24 mouse cellular contexts compared by ENCODE assay signal in the genomic region with DNA sequence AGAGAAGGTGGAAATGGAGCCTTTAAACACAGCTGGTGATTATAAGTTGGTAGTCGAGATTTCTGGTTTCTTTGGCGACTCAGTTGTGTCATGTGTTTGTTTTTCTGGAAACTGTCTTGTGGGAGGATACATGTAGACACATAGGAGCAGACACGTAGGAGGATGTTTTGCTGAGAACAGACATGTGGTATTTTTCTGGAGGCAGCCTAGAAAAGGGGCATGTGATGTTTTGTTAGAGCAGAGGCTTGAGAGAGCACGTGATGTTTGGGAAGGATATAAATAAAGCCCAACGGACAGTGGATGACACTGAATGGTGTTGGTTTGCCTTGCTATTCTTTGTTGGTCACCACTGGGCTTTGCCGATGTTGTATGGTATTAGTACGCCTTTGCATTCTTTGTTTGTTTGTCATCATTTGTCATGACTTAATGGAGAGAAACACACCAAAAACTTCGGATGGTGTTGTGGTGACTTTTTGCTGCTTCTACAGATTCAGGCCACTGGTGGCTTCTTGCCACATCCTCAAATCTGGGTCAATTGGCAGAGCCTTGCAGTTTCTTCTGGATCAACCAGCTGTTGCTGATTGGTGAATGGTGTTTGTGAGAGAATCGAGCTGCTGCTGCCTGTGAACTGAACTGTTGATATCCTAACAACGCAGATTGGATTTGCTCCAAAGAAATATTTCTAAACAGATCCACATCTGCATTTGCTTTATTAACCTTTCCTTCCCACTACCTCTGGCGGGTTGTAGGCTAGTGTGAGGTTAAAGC. TPM values are rescaled to one million over a fixed set of nuclear protein-coding genes. Genes with fewer than 3 reads are reported as not detected.
A peak's percentile ranks its signal among the peaks of the same experiment; 100 is the strongest.
DNase-seq lines count a peak whose midpoint lies in the region; ATAC-seq lines count a peak whose summit lies in the region.
"Had no signal": no experiment of that assay in that cellular context is flagged by ENCODE, and none has a peak within 500 bp of the region (broad histone marks: within the 10 kb centered on the region; RNA-seq: fewer than 3 reads in every experiment).

No protein-coding gene starts in this region.

- 46% methylated on average over 11 of the region's 11 CpGs for WGBS in lung, embryonic 15.5 days
- WGBS in kidney, embryonic 15.5 days: 67% methylated on average over 11 of the region's 11 CpGs

- no peak overlapping the region for H3K4me3 ChIP-seq in lung, embryonic 15.5 days
- no peak overlapping the region for H3K4me3 ChIP-seq in kidney, embryonic 15.5 days (replicated peaks)
- H3K4me3 ChIP-seq: embryonic facial prominence, embryonic 10.5 days; forebrain, embryonic 13.5 days; heart, embryonic 13.5 days; hindbrain, embryonic 15.5 days had no signal

- no peak for ATAC-seq in CD4-positive, CD25-positive, alpha-beta regulatory T cell, adult 4 months
- peak; percentile 89 for ATAC-seq in lung, embryonic 15.5 days (ENCODE audit: borderline replicate concordance, extremely low read depth, low FRiP score, low TSS enrichment)
- ATAC-seq in kidney, embryonic 15.5 days (replicated peaks; ENCODE audit: low FRiP score): no peak
- ATAC-seq: forebrain, embryonic 13.5 days; forebrain, postnatal 0 days had no signal

- H3K27ac ChIP-seq in lung, embryonic 15.5 days: peak overlapping the region; percentile 61
- H3K27ac ChIP-seq in kidney, embryonic 15.5 days: no peak overlapping the region
- H3K27ac ChIP-seq: embryonic facial prominence, embryonic 10.5 days; forebrain, embryonic 13.5 days; heart, embryonic 13.5 days; hindbrain, embryonic 15.5 days had no signal

- H3K36me3 ChIP-seq in lung, embryonic 15.5 days: no peaks in the 10 kb centered on the region
- H3K36me3 ChIP-seq in kidney, embryonic 15.5 days: no peaks in the 10 kb centered on the region
- H3K36me3 ChIP-seq: embryonic facial prominence, embryonic 10.5 days; heart, embryonic 13.5 days; hindbrain, embryonic 15.5 days had no signal

- DNase-seq in CD4-positive, CD25-positive, alpha-beta regulatory T cell, adult 2 months (ENCODE audit: low read depth, low spot score): peak; percentile 5
- peak; percentile 1 for DNase-seq in 3T3-L1 (ENCODE audit: low read depth, low spot score)
- DNase-seq in lung, postnatal 14 days: peak; percentile 15
- no peak for DNase-seq in right cerebral cortex, adult 18-20 months
- no peak for DNase-seq in Muller cell, postnatal 12 days (ENCODE audit: inconsistent ontology term)
- DNase-seq: adrenal gland, adult 8-10 months; cerebellum, adult 18-20 months; cerebellum, adult 9-11 months; cerebellum, postnatal 36 days; forebrain, postnatal 0 days; gastrocnemius, postnatal 14 days; heart, postnatal 36 days had no signal

- no peak overlapping the region for H3K4me2 ChIP-seq in lung, embryonic 15.5 days
- H3K4me2 ChIP-seq in kidney, embryonic 15.5 days: no peak overlapping the region
- H3K4me2 ChIP-seq: forebrain, embryonic 13.5 days; heart, embryonic 13.5 days; hindbrain, embryonic 15.5 days had no signal

- no peaks in the 10 kb centered on the region for H3K9me3 ChIP-seq in lung, embryonic 15.5 days
- no peaks in the 10 kb centered on the region for H3K9me3 ChIP-seq in kidney, embryonic 15.5 days (replicated peaks)
- H3K9me3 ChIP-seq: embryonic facial prominence, embryonic 10.5 days; forebrain, embryonic 13.5 days; heart, embryonic 13.5 days; hindbrain, embryonic 15.5 days had no signal

- no peaks in the 10 kb centered on the region for H3K4me1 ChIP-seq in lung, embryonic 15.5 days
- H3K4me1 ChIP-seq in kidney, embryonic 15.5 days: no peaks in the 10 kb centered on the region
- H3K4me1 ChIP-seq: embryonic facial prominence, embryonic 10.5 days; heart, embryonic 13.5 days; hindbrain, embryonic 15.5 days had no signal

- no peaks in the 10 kb centered on the region for H3K27me3 ChIP-seq in lung, embryonic 15.5 days
- no peaks in the 10 kb centered on the region for H3K27me3 ChIP-seq in kidney, embryonic 15.5 days
- H3K27me3 ChIP-seq: forebrain, embryonic 13.5 days; heart, embryonic 13.5 days; hindbrain, embryonic 15.5 days had no signal

- no peak overlapping the region for H3K9ac ChIP-seq in lung, embryonic 15.5 days
- H3K9ac ChIP-seq in kidney, embryonic 15.5 days: no peak overlapping the region
- H3K9ac ChIP-seq: forebrain, embryonic 13.5 days; forebrain, postnatal 0 days; heart, embryonic 13.5 days; hindbrain, embryonic 15.5 days had no signal

RNA-seq across cellular contexts. Expression of a gene that starts 40.7 kb away (rescaled TPM):
- polyA plus RNA-seq in CD4-positive, CD25-positive, alpha-beta regulatory T cell, adult 4 months (2017; shearing (Covaris generic)): 10 to 100 TPM; 11.9 to 17.0 TPM
- 22.8 and 23.6 TPM in 2 replicates for polyA plus RNA-seq in lung, embryonic 15.5 days (2015; fragmentation: Nextera tagmentation; extraction: Ambion mirVana)
- polyA plus RNA-seq in kidney, embryonic 15.5 days (2015; fragmentation: Nextera tagmentation; extraction: Ambion mirVana): 21.8 and 23.9 TPM in 2 replicates

RNA-seq across cellular contexts. Expression of a gene that starts 41.4 kb away (rescaled TPM):
- polyA plus RNA-seq in CD4-positive, CD25-positive, alpha-beta regulatory T cell, adult 4 months (2017; shearing (Covaris generic)): not detected
- not detected in 2 replicates for polyA plus RNA-seq in lung, embryonic 15.5 days (2015; fragmentation: Nextera tagmentation; extraction: Ambion mirVana)
- polyA plus RNA-seq in kidney, embryonic 15.5 days (2015; fragmentation: Nextera tagmentation; extraction: Ambion mirVana): not detected in 2 replicates
- polyA plus RNA-seq: C2C12; embryonic facial prominence, embryonic 10.5 days; embryonic facial prominence, embryonic 14.5 days; forebrain, embryonic 13.5 days; gonadal fat pad, adult 2 months; heart, embryonic 13.5 days; heart, postnatal 0 days; hindbrain, embryonic 11.5 days had no signal

Comparison
In these comparisons a context has a peak if more than half of its experiments do, and no peak if none do; other contexts are left out.
1. DNase-seq: peak in CD4-positive, CD25-positive, alpha-beta regulatory T cell, adult 2 months (single experiment), 3T3-L1 (single experiment) and lung, postnatal 14 days (single experiment); none in right cerebral cortex, adult 18-20 months (single experiment) and Muller cell, postnatal 12 days (single experiment).